Mouse (Mus musculus) limb, embryonic 14.5 days (tissue): ENCODE data around the gene Dnajb13. TPM values are rescaled to one million over a fixed set of nuclear protein-coding genes. Genes with fewer than 3 reads are reported as not detected.

Source experiments
- ATAC-seq: fragments of 200-750 bp; cut with Nextera tagmentation; 2 replicates; pipeline ENCODE4 v1.8.0; 2017; ENCODE audit warnings: low read depth, moderate number of reproducible peaks, moderate TSS enrichment; ENCODE audit not compliant: low FRiP score
- DNase-seq: peaks from one replicate; pipeline ENCODE4 v3.0.0-alpha.2; 2015; ENCODE audit warnings: low spot score
- H3K27ac ChIP-seq: fragments of 300-500 bp; sonication (generic); replicated peaks from 2 replicates; pipeline ENCODE4 v1.5.1; 2014; ENCODE audit warnings: low read depth, mild to moderate bottlenecking, low read length, moderate library complexity, mixed read lengths
- H3K27me3 ChIP-seq: fragments of 300-500 bp; sonication (generic); 2 replicates; pipeline ENCODE4 v1.6.1; 2014; ENCODE audit warnings: low read length, mixed read lengths; ENCODE audit not compliant: control insufficient read depth, insufficient read depth
- H3K36me3 ChIP-seq: fragments of 300-500 bp; sonication (generic); 2 replicates; pipeline ENCODE4 v1.6.1; 2014; ENCODE audit warnings: mild to moderate bottlenecking, low read length, moderate library complexity, mixed read lengths; ENCODE audit not compliant: control insufficient read depth, insufficient read depth
- H3K4me1 ChIP-seq: fragments of 300-500 bp; sonication (generic); 2 replicates; pipeline ENCODE4 v1.6.1; 2014; ENCODE audit warnings: antibody characterized with exemption, low read length, mixed read lengths; ENCODE audit not compliant: control insufficient read depth, insufficient read depth
- H3K4me2 ChIP-seq: fragments of 300-500 bp; sonication (generic); replicated peaks from 2 replicates; pipeline ENCODE4 v1.6.1; 2014; ENCODE audit warnings: low read depth, mild to moderate bottlenecking, low read length, moderate library complexity; ENCODE audit not compliant: severe bottlenecking
- H3K4me3 ChIP-seq: fragments of 300-500 bp; sonication (generic); replicated peaks from 2 replicates; pipeline ENCODE4 v1.5.1; 2014; ENCODE audit warnings: low read length
- H3K9ac ChIP-seq: fragments of 300-500 bp; sonication (generic); 2 replicates; pipeline ENCODE4 v1.6.1; 2014; ENCODE audit warnings: mild to moderate bottlenecking, low read depth, low read length, moderate library complexity; ENCODE audit not compliant: severe bottlenecking
- H3K9me3 ChIP-seq: fragments of 300-500 bp; sonication (generic); 2 replicates; pipeline ENCODE4 v1.6.1; 2016; ENCODE audit warnings: low read length; ENCODE audit not compliant: control insufficient read depth
- POLR2A ChIP-seq: fragments of 200-500 bp; IDR thresholded peaks from 2 replicates; pipeline ENCODE4 v1.8.0; 2012; ENCODE audit warnings: inconsistent platforms, mild to moderate bottlenecking, moderate library complexity, borderline replicate concordance; ENCODE audit not compliant: insufficient read depth, insufficient read length; ENCODE audit errors: extremely low read depth
- WGBS: fragments of 180-500 bp; shearing (Covaris S2); extraction: QIAGEN DNeasy Blood & Tissue Kit; methylation state at CpG from one replicate; pipeline ENCODE4 v1.1.7; 2014; 5-methylcytosine and 5-hydroxymethylcytosine counted together
- polyA plus RNA-seq, 2 experiments: library from polyadenylated mRNA; depleted of rRNA in 1 of 2; stranded (reverse) in 1 of 2; unstranded in 1 of 2; fragments of >200 nt; fragmentation: Nextera tagmentation in 1 of 2; extraction: Ambion mirVana in 1 of 2; gene quantifications; 2 replicates each; pipeline versions ENCODE4 v1.2.1 to v1.2.3; 2012 to 2014

Dnajb13 gene
- polyA plus RNA-seq (2012; rRNA removed) (0.03 and 0.14 TPM in 2 replicates), polyA plus RNA-seq (2014; fragmentation: Nextera tagmentation; extraction: Ambion mirVana) (0.14 TPM in 1 of 2 replicates, not detected in the other)

DNA sequence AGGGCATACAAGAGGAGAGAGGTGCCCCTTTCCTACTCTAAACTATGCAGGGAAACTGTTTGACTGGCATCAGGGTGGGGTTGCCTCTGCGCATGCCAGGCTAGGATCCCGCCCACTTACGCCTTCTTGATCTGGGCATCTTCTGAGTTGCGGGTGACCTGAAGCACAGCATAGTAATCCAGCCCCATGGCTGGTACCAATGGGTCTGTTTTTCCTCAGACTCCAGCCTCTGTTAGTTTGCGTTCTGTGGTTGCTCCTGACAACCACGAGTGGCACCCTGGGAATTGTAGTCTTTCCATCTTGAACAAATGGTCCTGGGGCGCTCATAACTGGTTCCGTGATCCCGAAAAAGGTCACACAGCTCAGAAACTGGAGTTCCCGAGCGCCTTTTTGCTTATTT, at the start of gene Dnajb13:
Dnajb13 (minus strand) TSS at position 388 of the 400 bp plus-strand sequence.
- Histone ChIP-seq H3K36me3 (no peaks in the 10 kb centered on the region), H3K4me3 (no peak within 1 kb of the TSS), H3K27ac (no peak within 1 kb of the TSS), H3K4me1 (no peaks in the 10 kb centered on the region), H3K4me2 (no peak within 1 kb of the TSS), H3K9me3 (no peaks in the 10 kb centered on the region), H3K9ac (no peak within 1 kb of the TSS), H3K27me3 (no peaks in the 10 kb centered on the region)
- no peak for ATAC-seq
- 49% methylated on average over 11 of the region's 11 CpGs for WGBS
- DNase-seq, result no peak
- no peak for TF ChIP-seq POLR2A

DNA sequence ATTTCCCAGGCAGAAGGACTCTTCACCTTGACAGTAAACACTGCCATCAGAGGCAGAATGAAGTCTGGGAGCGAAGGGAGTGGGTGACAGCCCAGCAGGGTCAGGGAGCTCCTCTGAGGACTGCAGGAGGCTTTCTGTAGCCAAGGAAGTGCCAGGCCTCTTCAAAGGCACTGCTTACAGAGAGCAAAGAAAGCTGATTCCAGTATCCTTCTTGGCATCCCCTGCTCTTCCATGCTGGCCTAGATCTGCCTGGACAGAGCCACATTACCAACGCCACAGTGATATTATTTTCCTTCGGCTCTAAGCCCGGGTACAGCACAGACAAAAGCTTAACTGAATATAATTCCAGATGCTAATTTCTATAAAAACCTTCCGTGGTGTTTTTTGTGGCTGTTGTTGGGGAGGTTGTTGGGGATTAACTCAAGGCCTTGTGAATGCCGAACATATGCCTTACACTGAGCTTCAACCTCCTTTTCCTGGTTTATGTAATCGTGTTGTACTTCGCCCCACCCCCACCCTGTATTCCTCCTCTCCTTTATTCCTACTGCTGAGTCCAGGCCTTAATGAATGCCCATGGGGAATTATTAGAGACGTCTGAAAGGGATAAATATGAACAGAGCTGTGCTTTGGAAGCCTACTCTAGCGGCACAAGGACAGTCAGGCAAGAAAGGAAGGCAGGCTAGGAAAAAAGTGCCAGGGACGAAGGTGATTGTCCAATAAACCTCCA, 47.3 kb upstream of the Dnajb13 start:
- Histone ChIP-seq H3K27ac (no peak overlapping the region), H3K27me3 (no peaks in the 10 kb centered on the region), H3K9me3 (no peaks in the 10 kb centered on the region), H3K4me2 (no peak overlapping the region), H3K4me3 (no peak overlapping the region), H3K36me3 (peaks cover 8% of the 10 kb centered on the region), H3K9ac (0 out of 2 replicates have a peak overlapping the region, but pooled peaks have one; percentile 12), H3K4me1 (no peaks in the 10 kb centered on the region)
- ATAC-seq (no peak), DNase-seq (no peak)
- no peak for TF ChIP-seq POLR2A
- 59% methylated on average over 11 of the region's 11 CpGs for WGBS

GRCm38 (mm10) chr7:100559331-100559730, 44.6 kb upstream of the Dnajb13 start:
- H3K36me3 ChIP-seq, result peaks cover 2% of the 10 kb centered on the region
- DNase-seq, result no peak
- WGBS, result 85% methylated on average over 4 of the region's 4 CpGs
- no peak for ATAC-seq
- H3K27ac ChIP-seq, result no peak overlapping the region
- TF ChIP-seq POLR2A, result no peak
- H3K4me1 ChIP-seq, result no peaks in the 10 kb centered on the region
- no peak overlapping the region for H3K4me3 ChIP-seq
- H3K27me3 ChIP-seq, result no peaks in the 10 kb centered on the region
- no peaks in the 10 kb centered on the region for H3K9me3 ChIP-seq
- no peak overlapping the region for H3K4me2 ChIP-seq
- H3K9ac ChIP-seq, result no peak overlapping the region

GRCm38 (mm10) chr7:100557241-100557640, 42.5 kb upstream of the Dnajb13 start:
- Histone ChIP-seq H3K4me2 (no peak overlapping the region), H3K4me1 (no peaks in the 10 kb centered on the region), H3K9me3 (no peaks in the 10 kb centered on the region), H3K36me3 (peaks cover 2% of the 10 kb centered on the region), H3K27me3 (no peaks in the 10 kb centered on the region), H3K9ac (no peak overlapping the region), H3K4me3 (no peak overlapping the region), H3K27ac (no peak overlapping the region)
- ATAC-seq (no peak), DNase-seq (no peak)
- 80% methylated on average over 5 of the region's 5 CpGs for WGBS
- TF ChIP-seq POLR2A, result no peak

GRCm38 (mm10) chr7:100555431-100555951, 40.7 kb upstream of the Dnajb13 start:
- H3K27me3 ChIP-seq, result no peaks in the 10 kb centered on the region
- peak; percentile 49 for DNase-seq
- H3K27ac ChIP-seq, result peak overlapping the region; percentile 77
- ATAC-seq, result peak; percentile 84
- H3K4me1 ChIP-seq, result no peaks in the 10 kb centered on the region
- H3K4me2 ChIP-seq, result no peak overlapping the region; the same call in 1 of the 2 replicates
- TF ChIP-seq POLR2A, result no peak
- peaks cover 10% of the 10 kb centered on the region for H3K36me3 ChIP-seq
- no peaks in the 10 kb centered on the region for H3K9me3 ChIP-seq
- H3K9ac ChIP-seq, result 0 out of 2 replicates have a peak overlapping the region, but pooled peaks have one; percentile 3
- H3K4me3 ChIP-seq, result no peak overlapping the region
- 40% methylated on average over 13 of the region's 13 CpGs for WGBS
